Mouse (Mus musculus): ENCODE results near the gene Scube2.

Scube2 gene

DNA sequence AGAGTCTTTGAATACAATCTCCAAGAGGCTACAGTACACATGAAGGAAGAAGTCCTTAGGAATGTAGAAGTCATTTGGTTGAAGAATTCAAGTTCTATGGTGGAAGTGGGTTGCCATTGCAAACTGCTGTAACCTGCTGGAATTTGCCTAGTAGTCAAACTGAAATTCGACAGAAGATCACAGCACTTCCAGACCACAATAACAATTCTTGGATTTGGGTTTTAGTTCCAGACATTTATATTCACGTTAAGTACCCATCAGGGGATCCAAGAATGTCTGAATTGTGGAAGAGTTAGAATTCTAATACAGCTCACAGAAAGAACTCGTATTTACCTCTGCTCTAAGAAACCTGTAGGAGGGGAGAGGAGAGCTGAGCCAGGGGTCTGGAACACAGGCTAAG lies 14.9 kb downstream of the Scube2 start:
- DNase-seq (ENCODE audit: extremely low spot score), result no peak

DNA sequence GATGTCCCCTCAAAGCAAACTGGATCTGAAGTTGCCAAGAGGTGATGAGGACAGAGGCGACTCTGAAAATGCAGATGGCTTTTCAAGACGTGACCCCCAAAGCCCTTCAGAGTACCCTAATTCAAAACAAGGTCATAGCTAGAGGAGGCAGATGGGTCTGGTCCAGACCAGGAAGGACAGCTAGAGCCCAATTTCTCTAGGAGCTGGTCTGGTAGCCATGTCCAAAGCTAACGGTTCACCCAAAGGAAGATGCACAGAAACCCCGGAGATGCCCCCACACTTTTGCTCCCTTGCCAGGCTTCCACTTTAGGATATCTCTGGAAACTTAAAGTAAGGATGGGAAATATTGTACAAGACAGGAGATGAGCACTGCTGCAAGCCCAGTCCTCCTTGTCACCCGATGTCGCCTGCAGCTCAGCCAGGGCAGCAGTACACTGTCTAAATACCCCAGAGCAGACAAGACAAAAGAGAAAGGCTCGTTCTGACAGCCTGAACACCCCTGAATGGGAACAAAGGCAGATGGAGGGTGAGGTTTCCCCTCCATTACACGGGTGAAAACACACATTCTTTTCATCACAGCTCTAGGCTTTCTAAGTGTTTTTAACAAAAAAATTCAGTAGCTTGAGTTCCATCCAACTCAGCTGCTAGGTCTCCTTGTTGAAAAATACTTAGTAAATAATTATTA lies 15.6 kb downstream of the Scube2 start:
- DNase-seq (ENCODE audit: extremely low spot score), result peak; percentile 32

DNA sequence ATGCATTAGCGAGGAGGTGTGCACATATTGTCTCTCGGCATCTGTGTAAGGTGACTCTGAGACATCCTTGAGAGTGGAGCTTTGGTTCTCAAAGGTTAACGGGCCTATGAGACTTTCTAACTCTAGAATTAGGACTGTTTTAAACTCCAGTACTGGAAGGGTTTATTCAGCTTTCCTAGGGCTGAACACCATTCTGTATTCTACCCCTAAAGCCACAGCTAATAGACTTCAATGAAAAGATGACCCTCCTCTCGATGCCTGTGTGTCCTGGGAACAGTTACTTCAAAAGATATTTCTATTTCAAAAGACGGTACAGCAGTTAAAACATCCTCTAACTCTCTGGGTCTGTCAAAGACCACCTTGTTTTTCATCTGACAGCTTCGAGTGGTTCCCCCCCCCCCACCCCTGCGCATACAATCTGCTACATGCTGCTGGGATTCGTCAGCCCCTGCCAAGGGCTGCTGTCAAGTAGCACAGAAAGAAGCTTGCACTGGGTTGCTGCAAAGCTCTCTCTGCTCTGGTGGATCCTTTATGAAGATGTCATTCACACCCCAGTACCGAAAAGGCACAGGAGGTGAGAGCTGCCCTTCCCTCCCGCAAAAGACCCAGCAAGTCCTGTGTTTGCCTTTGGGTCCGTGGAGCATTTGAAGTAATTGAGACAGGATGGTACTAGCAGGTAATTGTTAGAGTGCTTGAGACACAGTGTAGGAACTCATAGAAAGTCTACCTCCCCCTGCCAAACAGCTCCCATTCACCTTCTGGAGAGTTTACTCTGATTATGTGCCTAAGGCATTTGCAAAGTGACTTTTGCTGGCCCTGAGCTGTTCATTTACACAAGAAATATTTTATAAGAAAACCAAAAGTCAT lies 16.4 kb downstream of the Scube2 start:
- peak; percentile 38 for DNase-seq (ENCODE audit: extremely low spot score)

- no peak for DNase-seq (ENCODE audit: extremely low spot score)
These were observed 21.4 kb downstream of the Scube2 start for GRCm38 (mm10) chr7:109844100-109844499.

DNA sequence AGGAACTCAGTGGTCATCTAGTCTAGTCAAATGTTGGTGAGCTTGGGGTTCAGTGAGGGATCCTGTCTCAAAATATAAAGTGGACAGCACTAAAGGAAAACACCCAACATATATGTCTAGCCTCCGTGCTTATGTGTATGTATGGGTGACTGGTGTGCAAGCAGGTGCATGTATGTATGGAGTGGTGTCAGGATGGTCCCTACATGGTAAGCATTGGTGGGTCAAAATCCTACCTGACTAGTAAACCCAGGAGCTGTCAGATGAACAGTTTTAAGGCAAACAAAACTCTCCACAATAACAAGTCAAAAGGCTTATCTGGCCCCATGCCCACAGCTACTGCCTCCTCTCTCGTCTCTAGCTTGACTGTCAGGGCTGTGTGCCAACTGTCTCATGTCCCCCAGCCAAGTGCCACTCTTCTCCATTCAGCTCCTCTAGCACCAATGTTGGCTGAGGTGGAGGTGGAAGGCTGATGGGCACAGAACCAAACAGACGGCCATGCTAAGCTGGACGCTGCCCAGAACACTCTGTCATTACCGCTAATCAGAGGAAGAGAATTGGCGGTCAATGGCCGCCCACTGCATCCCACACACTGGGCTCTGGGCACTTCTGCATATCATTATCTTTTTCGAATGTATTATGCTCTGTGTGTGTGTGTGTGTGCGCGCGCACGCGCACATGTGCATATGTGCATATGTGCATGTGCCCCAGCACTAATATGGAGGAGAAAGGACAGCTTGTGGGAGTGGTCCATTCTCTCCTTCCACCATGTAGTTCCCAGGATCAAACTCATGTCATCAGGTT lies 23.7 kb downstream of the Scube2 start:
- no peak for DNase-seq (ENCODE audit: extremely low spot score)

DNA sequence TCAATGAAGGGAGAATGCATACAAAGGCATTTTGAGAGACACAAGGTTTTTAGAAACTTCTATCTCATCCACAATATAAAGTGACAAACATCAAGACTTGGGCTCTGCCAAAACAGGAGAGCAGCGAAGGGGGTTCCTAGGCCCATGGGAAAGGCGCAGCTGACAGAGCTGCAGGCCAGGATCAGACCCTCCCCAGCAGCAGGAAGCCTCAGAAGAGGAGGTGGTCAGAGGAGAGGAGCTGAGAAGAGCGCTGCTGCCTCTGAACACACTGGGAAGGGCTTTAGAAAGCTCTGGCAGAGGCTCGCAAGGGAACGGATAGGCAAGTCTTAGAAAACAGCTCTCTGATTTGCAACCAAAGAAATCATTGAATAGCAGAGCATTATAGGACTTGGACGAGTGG lies 24.4 kb downstream of the Scube2 start:
- no peak for DNase-seq (ENCODE audit: extremely low spot score)

- DNase-seq (ENCODE audit: extremely low spot score), result no peak
These were observed 26.9 kb downstream of the Scube2 start for GRCm38 (mm10) chr7:109838613-109839012.

- DNase-seq (ENCODE audit: extremely low spot score), result no peak
These were observed 27.8 kb downstream of the Scube2 start for GRCm38 (mm10) chr7:109837651-109838050.

DNA sequence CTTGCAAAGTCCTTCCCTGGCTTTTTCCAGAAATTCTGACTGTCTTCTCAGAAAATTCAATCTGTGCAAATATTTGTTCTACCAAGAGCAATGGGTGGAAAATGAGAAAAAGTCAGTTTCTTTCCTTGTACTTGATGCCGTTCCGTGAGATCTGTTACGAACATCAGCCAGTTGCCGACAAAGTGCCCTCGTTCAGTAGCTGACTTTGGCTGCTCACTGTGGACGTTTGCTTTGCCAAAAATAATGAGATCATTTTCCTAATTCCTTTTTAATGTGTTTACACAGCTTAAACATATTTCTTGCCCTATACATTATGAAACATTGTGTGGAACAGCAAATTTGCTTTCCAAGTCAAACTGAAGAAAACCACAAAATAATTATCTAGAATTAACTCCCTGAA lies 30.6 kb downstream of the Scube2 start:
- no peak for DNase-seq (ENCODE audit: extremely low spot score)

DNA sequence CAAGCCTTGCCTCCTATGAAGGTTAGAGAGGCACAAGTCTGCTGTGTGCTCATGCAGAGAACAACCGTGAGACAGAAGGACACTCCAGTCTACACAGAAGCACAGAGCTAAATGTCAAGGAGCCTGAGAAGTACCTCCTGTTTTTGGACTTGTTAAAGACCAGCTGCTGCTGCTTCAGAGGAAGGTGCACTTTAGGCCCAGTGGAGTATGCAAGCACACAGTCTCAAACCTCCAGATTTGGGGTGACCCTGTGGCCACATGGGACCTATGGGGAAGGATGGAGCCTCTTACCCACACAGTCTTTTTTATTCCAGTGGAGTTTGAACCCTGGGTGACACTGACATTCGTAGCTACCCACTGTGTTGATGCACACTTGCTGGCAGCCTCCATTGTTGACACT lies 34.1 kb downstream of the Scube2 start:
- DNase-seq (ENCODE audit: extremely low spot score), result no peak

DNA sequence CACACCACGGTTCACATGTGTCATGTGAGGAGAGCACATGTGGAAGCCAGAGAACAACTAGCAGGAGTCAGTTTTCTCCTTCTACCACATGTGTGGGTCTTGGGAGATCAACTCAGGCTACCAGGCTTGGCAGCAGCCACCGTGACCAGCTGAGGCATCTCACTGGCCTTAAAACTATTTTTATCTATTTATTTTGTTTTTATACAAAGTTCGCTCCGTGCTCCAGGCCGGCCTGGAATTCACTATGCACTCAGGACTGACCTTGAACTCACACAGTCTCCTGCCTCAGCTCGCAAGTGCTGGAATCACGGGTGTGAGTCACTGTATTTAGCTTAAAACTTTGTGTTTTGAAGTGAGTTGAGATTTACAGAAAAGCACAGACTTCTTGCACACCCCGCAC lies 38.6 kb downstream of the Scube2 start:
- DNase-seq (ENCODE audit: extremely low spot score), result no peak

DNA sequence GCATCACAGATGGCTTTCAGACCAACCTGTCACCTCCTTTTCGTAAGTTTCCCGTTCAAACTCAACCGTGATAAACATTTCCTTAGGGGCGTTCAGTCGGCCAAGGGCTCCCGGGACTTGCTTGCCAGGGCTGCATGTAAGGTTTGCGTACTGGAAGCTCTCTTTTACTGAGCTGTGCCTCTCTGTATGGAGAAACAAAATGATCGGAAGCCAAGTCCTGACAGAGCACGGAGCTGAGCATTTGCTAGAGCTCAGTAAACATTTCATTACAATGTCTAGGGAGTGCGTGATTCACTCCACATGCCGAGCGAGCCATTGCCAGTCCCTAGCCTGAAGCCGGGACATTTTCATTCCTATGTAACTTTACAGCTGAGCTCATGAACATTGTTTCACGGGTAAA lies 40.2 kb downstream of the Scube2 start:
- DNase-seq (ENCODE audit: extremely low spot score), result no peak

GRCm38 (mm10) chr7:109818600-109818999 lies 46.9 kb downstream of the Scube2 start:
- no peak for DNase-seq (ENCODE audit: extremely low spot score)

- DNase-seq (ENCODE audit: extremely low spot score), result no peak
These were observed 47.5 kb downstream of the Scube2 start for GRCm38 (mm10) chr7:109817954-109818353.

DNA sequence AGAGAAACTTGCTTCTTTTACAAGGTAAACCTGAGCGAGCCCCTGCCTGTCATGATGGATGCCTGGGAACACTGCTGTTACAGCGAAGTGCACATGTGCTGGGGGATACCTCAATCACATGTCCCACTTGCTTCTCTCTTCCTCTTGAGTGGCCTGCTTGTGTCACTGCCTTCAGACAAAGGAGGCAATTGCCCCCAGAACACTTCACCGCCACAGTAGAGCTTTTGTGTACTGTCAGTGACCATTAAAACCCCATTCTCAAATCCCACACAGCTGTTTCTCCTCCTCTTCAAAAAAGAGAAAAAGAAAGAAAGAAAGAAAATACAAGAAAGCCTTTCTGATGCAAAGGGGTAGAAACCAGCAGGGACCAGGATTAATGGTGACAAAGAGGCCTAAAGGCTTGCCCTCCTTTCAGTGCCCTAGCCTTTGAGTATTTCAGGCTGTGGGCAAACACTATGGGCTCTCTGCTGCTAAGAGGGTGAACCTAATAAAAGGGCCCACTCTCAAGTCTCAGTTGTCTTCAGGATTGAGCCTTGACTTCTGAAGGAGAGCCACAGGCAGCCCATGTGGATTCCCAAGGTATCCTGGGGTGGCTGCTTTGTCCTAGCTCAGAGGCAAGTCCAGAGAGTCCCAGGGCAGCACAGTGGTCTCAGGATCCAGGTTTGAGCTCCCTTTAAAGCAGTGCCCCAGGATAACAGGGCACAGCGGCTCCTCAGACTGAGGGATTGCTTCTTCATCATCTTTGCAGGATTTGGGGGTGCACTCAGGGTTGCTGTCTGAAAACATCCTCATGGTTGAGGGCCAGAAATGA lies 51.9 kb downstream of the Scube2 start:
- DNase-seq (ENCODE audit: extremely low spot score), result peak; percentile 39

DNA sequence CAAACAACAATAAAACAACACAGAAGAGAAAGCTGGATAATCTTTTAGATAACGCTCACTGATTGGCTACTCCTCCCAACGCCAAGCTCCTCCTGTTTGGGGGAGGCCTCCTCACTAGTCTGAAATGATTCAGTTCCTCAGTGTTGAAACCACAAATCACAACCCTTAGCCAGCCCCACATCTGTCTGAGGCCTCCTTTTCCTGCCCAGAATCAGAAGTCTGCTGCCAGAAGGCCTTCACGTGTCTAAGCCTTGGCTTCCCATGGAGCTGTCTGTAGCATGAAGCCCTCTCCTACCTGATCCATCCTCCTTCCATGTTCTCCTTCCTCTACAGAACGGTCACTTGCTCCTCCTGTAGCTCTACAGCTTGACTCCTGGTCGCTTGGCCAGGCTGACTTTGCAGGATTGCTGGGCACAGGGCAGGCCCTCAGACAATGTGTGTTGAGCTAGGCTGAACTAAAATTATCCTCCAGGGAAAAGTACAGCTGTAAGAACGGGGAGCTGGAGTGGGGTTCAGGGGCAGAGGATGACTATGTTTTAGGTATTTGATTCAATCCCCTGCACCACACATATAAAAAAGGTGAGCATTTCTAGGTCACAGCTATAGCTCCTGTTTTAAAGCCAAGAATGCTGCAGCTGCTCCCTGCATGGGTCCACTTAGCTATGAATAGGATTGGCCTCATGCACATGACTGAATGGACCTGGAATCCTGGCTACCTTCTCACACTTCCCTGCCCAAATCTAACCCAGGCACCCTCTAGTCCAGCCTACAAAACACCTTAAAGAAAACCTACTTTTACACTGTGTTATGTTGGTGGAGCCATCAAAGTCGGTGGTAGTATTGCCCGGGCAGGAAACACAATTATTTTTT lies 57.6 kb downstream of the Scube2 start:
- DNase-seq (ENCODE audit: extremely low spot score), result no peak

GRCm38 (mm10) chr7:109804843-109805242 lies 60.6 kb downstream of the Scube2 start:
- peak; percentile 19 for DNase-seq (ENCODE audit: extremely low spot score)

GRCm38 (mm10) chr7:109804355-109804754 lies 61.1 kb downstream of the Scube2 start:
- DNase-seq (ENCODE audit: extremely low spot score), result no peak

- DNase-seq (ENCODE audit: extremely low spot score), result no peak
These were observed 62.0 kb downstream of the Scube2 start for GRCm38 (mm10) chr7:109803516-109803915.

DNA sequence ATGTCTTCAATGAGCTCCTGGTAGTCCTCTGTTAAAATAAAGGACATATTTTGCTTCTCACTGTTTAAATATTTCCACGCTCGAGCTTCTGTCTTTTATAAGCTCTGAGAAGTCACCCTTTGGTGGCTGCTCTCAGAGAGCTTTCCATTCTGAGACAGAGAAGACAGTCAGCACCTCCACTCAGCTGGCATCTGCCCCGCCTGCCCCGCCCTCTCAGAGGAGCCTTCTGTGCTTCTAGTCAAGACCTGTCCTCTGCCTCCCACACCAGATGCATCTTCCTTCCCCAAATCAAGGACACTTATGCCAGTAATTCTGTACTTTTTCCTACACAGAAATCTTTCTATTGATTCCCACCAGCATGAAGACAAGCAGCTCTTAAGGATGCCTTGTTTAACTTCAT lies 64.9 kb downstream of the Scube2 start:
- DNase-seq (ENCODE audit: extremely low spot score), result no peak

DNA sequence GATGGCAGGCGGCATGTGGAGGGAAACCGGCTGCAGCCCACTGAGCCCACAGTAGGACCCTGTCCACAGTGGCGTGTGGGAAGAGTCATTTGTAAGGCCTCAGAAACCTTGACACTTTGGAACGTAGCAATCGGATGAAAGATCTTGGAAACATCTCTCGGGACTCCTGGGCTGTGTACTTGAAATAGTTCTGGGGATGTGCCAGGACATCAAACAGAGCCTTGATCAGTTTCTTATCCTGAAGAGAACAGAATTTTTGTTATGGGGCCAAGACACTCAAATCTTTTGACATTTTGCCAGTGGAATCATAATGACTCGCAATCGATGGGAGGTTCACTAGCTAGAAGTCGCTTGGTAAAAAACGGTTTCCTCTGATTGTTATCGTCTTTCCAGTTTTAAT lies 66.3 kb downstream of the Scube2 start:
- DNase-seq (ENCODE audit: extremely low spot score), result no peak

Measured in embryo, embryonic 9.5 days (tissue).